Mouse (Mus musculus) cerebral cortex, adult 2 months (tissue): ENCODE results near the gene Rbak.

Experiments used
- WGBS: fragments of 180-500 bp; shearing (Covaris S2); methylation state at CpG from one replicate; pipeline ENCODE4 v1.1.7; 2018; 5-methylcytosine and 5-hydroxymethylcytosine counted together

The Rbak gene

GRCm38 (mm10) chr5:143180255-143181076 is at the start of gene Rbak, which contains the start of gene Spdye4b:
Gene Rbak (minus strand): TSS chr5:143180775.
Gene Spdye4b (plus strand): TSS chr5:143181017.
- WGBS = under 1% methylated on average over 58 of the region's 58 CpGs

- WGBS = 93% methylated on average over 3 of the region's 3 CpGs
Measured at GRCm38 (mm10) chr5:143226790-143227189, 46.2 kb upstream of the Rbak start, which contains the start of gene Spdye4a. Gene Spdye4a (minus strand): TSS chr5:143226890.

GRCm38 (mm10) chr5:143222287-143222686 is 41.7 kb upstream of the Rbak start:
- 78% methylated on average over 1 of the region's 1 CpGs for WGBS

GRCm38 (mm10) chr5:143220996-143221395 is 40.4 kb upstream of the Rbak start:
- WGBS = 87% methylated on average over 5 of the region's 5 CpGs

- 93% methylated on average over 2 of the region's 2 CpGs for WGBS
Measured at GRCm38 (mm10) chr5:143213832-143214231, 33.3 kb upstream of the Rbak start.

- 77% methylated on average over 3 of the region's 3 CpGs for WGBS
Measured at GRCm38 (mm10) chr5:143205015-143205414, 24.4 kb upstream of the Rbak start.

- WGBS = 89% methylated on average over 4 of the region's 4 CpGs
Measured at GRCm38 (mm10) chr5:143196506-143196905, 15.9 kb upstream of the Rbak start.

- WGBS = 76% methylated on average over 2 of the region's 2 CpGs
Measured at GRCm38 (mm10) chr5:143195166-143195565, 14.6 kb upstream of the Rbak start.

GRCm38 (mm10) chr5:143194747-143195146 is 14.2 kb upstream of the Rbak start:
- 74% methylated on average over 8 of the region's 8 CpGs for WGBS

- 90% methylated on average over 8 of the region's 8 CpGs for WGBS
Measured at GRCm38 (mm10) chr5:143192806-143193205, 12.2 kb upstream of the Rbak start.

- 83% methylated on average over 1 of the region's 1 CpGs for WGBS
Measured at GRCm38 (mm10) chr5:143188014-143188413, 7.4 kb upstream of the Rbak start.

GRCm38 (mm10) chr5:143179179-143179578 is 1.4 kb downstream of the Rbak start:
- WGBS = 27% methylated on average over 6 of the region's 6 CpGs

GRCm38 (mm10) chr5:143177541-143178200 is 2.9 kb downstream of the Rbak start:
- 91% methylated on average over 3 of the region's 3 CpGs for WGBS

- 90% methylated on average over 4 of the region's 4 CpGs for WGBS
Measured at GRCm38 (mm10) chr5:143175970-143176369, 4.6 kb downstream of the Rbak start.

- 19% methylated on average over 18 of the region's 18 CpGs for WGBS
Measured at GRCm38 (mm10) chr5:143165508-143166070, 15.0 kb downstream of the Rbak start.

- 89% methylated on average over 3 of the region's 3 CpGs for WGBS
Measured at GRCm38 (mm10) chr5:143155534-143155933, 25.0 kb downstream of the Rbak start.

- 93% methylated on average over 10 of the region's 10 CpGs for WGBS
Measured at GRCm38 (mm10) chr5:143153756-143154155, 26.8 kb downstream of the Rbak start.

- 81% methylated on average over 2 of the region's 2 CpGs for WGBS
Measured at GRCm38 (mm10) chr5:143150044-143150443, 30.5 kb downstream of the Rbak start.

GRCm38 (mm10) chr5:143149536-143149935 is 31.0 kb downstream of the Rbak start:
- 95% methylated on average over 2 of the region's 2 CpGs for WGBS

- WGBS = 91% methylated on average over 5 of the region's 5 CpGs
Measured at GRCm38 (mm10) chr5:143148661-143149060, 31.9 kb downstream of the Rbak start.

- 75% methylated on average over 3 of the region's 3 CpGs for WGBS
Measured at GRCm38 (mm10) chr5:143147481-143147880, 33.1 kb downstream of the Rbak start, which contains the start of gene Olfr718-ps1. Gene Olfr718-ps1 (minus strand): TSS chr5:143147581.

GRCm38 (mm10) chr5:143137580-143137979 is 43.0 kb downstream of the Rbak start:
- 88% methylated on average over 13 of the region's 13 CpGs for WGBS
